16 mouse cellular contexts compared by ENCODE assay signal in genomic region chr1:93588346-93588745, GRCm38 (mm10).
A peak's percentile ranks its signal among the peaks of the same experiment; 100 is the strongest.
DNase-seq lines count a peak whose midpoint lies in the region.
"Had no signal": no experiment of that assay in that cellular context is flagged by ENCODE, and none has a peak within 500 bp of the region (broad histone marks: within the 10 kb centered on the region; RNA-seq: fewer than 3 reads in every experiment).

No protein-coding gene starts in this region.

- peak; percentile 28 for DNase-seq in kidney, adult 11 months
- no peak for DNase-seq in kidney, postnatal 4 days
- peak; percentile 23 for DNase-seq in kidney, adult 9 months
- DNase-seq in kidney, postnatal 10 days: no peak
- peak; percentile 10 to 24 for DNase-seq in kidney, postnatal 36 days
- no peak for DNase-seq in spleen, postnatal 10 days (ENCODE audit: low spot score in 2 of 2)
- DNase-seq: adrenal gland, adult 8-10 months; adrenal gland, postnatal 36 days; cerebellum, adult 18-20 months; cerebellum, adult 9-10 months; cerebellum, postnatal 14 days; gastrocnemius, adult 2 months; gastrocnemius, postnatal 14 days; heart, adult 11 months; heart, postnatal 10 days; heart, postnatal 36 days had no signal

Comparison
In these comparisons a context has a peak if more than half of its experiments do, and no peak if none do; other contexts are left out.
1. DNase-seq: peak in kidney, adult 11 months (single experiment), kidney, adult 9 months (single experiment) and kidney, postnatal 36 days (2 of 2); none in kidney, postnatal 4 days (0 of 2), kidney, postnatal 10 days (single experiment) and spleen, postnatal 10 days (0 of 2).